Mouse (Mus musculus): ENCODE data around the gene Creb5. TPM values are rescaled to one million over a fixed set of nuclear protein-coding genes. Genes with fewer than 3 reads are reported as not detected.
"Not testable (repeated sequence)": the region's sequence is repeated elsewhere in the genome, so short reads cannot be mapped to it uniquely, and the experiment has no call there.

Creb5 gene
- polyA plus RNA-seq, 1 experiment from 2014 or later, result 38.9 TPM

- Histone ChIP-seq H3K9me3 (no peaks in the 10 kb centered on the region), H3K4me3 (replicated peaks) (no peak overlapping the region), H3K4me1 (peaks cover 21% of the 10 kb centered on the region), H3K27ac (no peak overlapping the region), H3K4me2 (no peak overlapping the region), H3K27me3 (no peaks in the 10 kb centered on the region), H3K9ac (no peak overlapping the region), H3K36me3 (replicated peaks) (peaks cover 3% of the 10 kb centered on the region; the same call in 1 of the 2 replicates)
- 90% methylated on average over 3 of the region's 3 CpGs for WGBS
- ATAC-seq (ENCODE audit: low FRiP score), result no peak
These were observed 109.4 kb downstream of the Creb5 start for GRCm38 (mm10) chr6:53396421-53396820.

- 71% methylated on average over 4 of the region's 4 CpGs for WGBS
These were observed 110.7 kb downstream of the Creb5 start for GRCm38 (mm10) chr6:53397797-53398196.

GRCm38 (mm10) chr6:53398297-53399140, 111.4 kb downstream of the Creb5 start:
- no peak for ATAC-seq (ENCODE audit: low FRiP score)
- Histone ChIP-seq H3K27me3 (no peaks in the 10 kb centered on the region), H3K4me1 (peaks cover 19% of the 10 kb centered on the region), H3K36me3 (replicated peaks) (peaks cover 3% of the 10 kb centered on the region; the same call in 1 of the 2 replicates), H3K27ac (no peak overlapping the region), H3K9ac (no peak overlapping the region), H3K4me2 (no peak overlapping the region), H3K4me3 (replicated peaks) (no peak overlapping the region), H3K9me3 (no peaks in the 10 kb centered on the region)
- 42% methylated on average over 18 of the region's 18 CpGs for WGBS

More at GRCm38 (mm10) chr6:53397797-53398196, 110.7 kb downstream of the Creb5 start:
- Histone ChIP-seq H3K27ac (no peak overlapping the region), H3K27me3 (no peaks in the 10 kb centered on the region), H3K36me3 (replicated peaks) (peaks cover 3% of the 10 kb centered on the region; the same call in 1 of the 2 replicates), H3K4me1 (peaks cover 21% of the 10 kb centered on the region), H3K9me3 (no peaks in the 10 kb centered on the region), H3K9ac (no peak overlapping the region), H3K4me3 (replicated peaks) (no peak overlapping the region), H3K4me2 (no peak overlapping the region)
- ATAC-seq (ENCODE audit: low FRiP score), result no peak; the same call in 1 of the 2 replicates

- no peak for ATAC-seq (ENCODE audit: low FRiP score)
- H3K9me3 ChIP-seq, result no peaks in the 10 kb centered on the region
- no peak overlapping the region for H3K4me2 ChIP-seq
- no peak overlapping the region for H3K9ac ChIP-seq
- H3K4me3 ChIP-seq (replicated peaks), result no peak overlapping the region
- no peak overlapping the region for H3K27ac ChIP-seq
- peaks cover 2% of the 10 kb centered on the region; the same call in 1 of the 2 replicates for H3K36me3 ChIP-seq (replicated peaks)
- H3K4me1 ChIP-seq, result peaks cover 10% of the 10 kb centered on the region
- WGBS, result 88% methylated on average over 6 of the region's 6 CpGs
- no peaks in the 10 kb centered on the region for H3K27me3 ChIP-seq
These were observed 114.3 kb downstream of the Creb5 start for GRCm38 (mm10) chr6:53401364-53401763.

- not testable (repeated sequence) for H3K4me2 ChIP-seq; ATAC-seq (ENCODE audit: low FRiP score); H3K4me1 ChIP-seq; H3K27ac ChIP-seq; H3K36me3 ChIP-seq (replicated peaks); H3K27me3 ChIP-seq; H3K9me3 ChIP-seq; H3K9ac ChIP-seq; H3K4me3 ChIP-seq (replicated peaks)
- 95% methylated on average over 7 of the region's 7 CpGs for WGBS
These were observed 115.5 kb downstream of the Creb5 start for GRCm38 (mm10) chr6:53402551-53402950.

GRCm38 (mm10) chr6:53409183-53409582, 122.1 kb downstream of the Creb5 start:
- Histone ChIP-seq H3K9me3 (no peaks in the 10 kb centered on the region), H3K27me3 (no peaks in the 10 kb centered on the region), H3K27ac (no peak overlapping the region), H3K4me3 (replicated peaks) (no peak overlapping the region), H3K4me1 (no peaks in the 10 kb centered on the region), H3K36me3 (replicated peaks) (no peaks in the 10 kb centered on the region), H3K9ac (no peak overlapping the region), H3K4me2 (no peak overlapping the region)
- ATAC-seq (ENCODE audit: low FRiP score), result no peak
- 94% methylated on average over 6 of the region's 6 CpGs for WGBS

GRCm38 (mm10) chr6:53421345-53421744, 134.3 kb downstream of the Creb5 start:
- H3K9ac ChIP-seq, result no peak overlapping the region
- no peaks in the 10 kb centered on the region for H3K4me1 ChIP-seq
- no peaks in the 10 kb centered on the region for H3K36me3 ChIP-seq (replicated peaks)
- H3K9me3 ChIP-seq, result no peaks in the 10 kb centered on the region
- H3K27ac ChIP-seq, result no peak overlapping the region
- H3K4me3 ChIP-seq (replicated peaks), result no peak overlapping the region
- H3K4me2 ChIP-seq, result no peak overlapping the region
- no peak for ATAC-seq (ENCODE audit: low FRiP score)
- no peaks in the 10 kb centered on the region for H3K27me3 ChIP-seq
- WGBS, result 43% methylated on average over 3 of the region's 3 CpGs

- H3K4me1 ChIP-seq, result peaks cover 18% of the 10 kb centered on the region
- no peak for ATAC-seq (ENCODE audit: low FRiP score)
- H3K27me3 ChIP-seq, result no peaks in the 10 kb centered on the region
- no peak overlapping the region for H3K4me2 ChIP-seq
- H3K36me3 ChIP-seq (replicated peaks), result no peaks in the 10 kb centered on the region
- WGBS, result 62% methylated on average over 7 of the region's 7 CpGs
- no peaks in the 10 kb centered on the region for H3K9me3 ChIP-seq
- H3K9ac ChIP-seq, result no peak overlapping the region
- H3K27ac ChIP-seq, result no peak overlapping the region
- no peak overlapping the region for H3K4me3 ChIP-seq (replicated peaks)
These were observed 142.3 kb downstream of the Creb5 start for GRCm38 (mm10) chr6:53429368-53429767.

GRCm38 (mm10) chr6:53429891-53430290, 142.8 kb downstream of the Creb5 start:
- no peak overlapping the region for H3K9ac ChIP-seq
- no peak overlapping the region for H3K4me2 ChIP-seq
- 56% methylated on average over 4 of the region's 4 CpGs for WGBS
- H3K36me3 ChIP-seq (replicated peaks), result no peaks in the 10 kb centered on the region
- no peak overlapping the region for H3K4me3 ChIP-seq (replicated peaks)
- no peaks in the 10 kb centered on the region for H3K27me3 ChIP-seq
- no peak for ATAC-seq (ENCODE audit: low FRiP score)
- H3K9me3 ChIP-seq, result no peaks in the 10 kb centered on the region
- H3K4me1 ChIP-seq, result peaks cover 18% of the 10 kb centered on the region
- no peak overlapping the region for H3K27ac ChIP-seq

- 95% methylated on average over 11 of the region's 11 CpGs for WGBS
- no peaks in the 10 kb centered on the region for H3K9me3 ChIP-seq
- peaks cover 8% of the 10 kb centered on the region for H3K4me1 ChIP-seq
- H3K27ac ChIP-seq, result no peak overlapping the region
- no peak for ATAC-seq (ENCODE audit: low FRiP score)
- H3K27me3 ChIP-seq, result no peaks in the 10 kb centered on the region
- H3K4me2 ChIP-seq, result no peak overlapping the region
- no peak overlapping the region for H3K4me3 ChIP-seq (replicated peaks)
- H3K9ac ChIP-seq, result no peak overlapping the region
- H3K36me3 ChIP-seq (replicated peaks), result no peaks in the 10 kb centered on the region
These were observed 158.9 kb downstream of the Creb5 start for GRCm38 (mm10) chr6:53445862-53446460.

- peaks cover 15% of the 10 kb centered on the region for H3K4me1 ChIP-seq
- whole genome bisulfite sequencing, result 91% methylated on average over 9 of the region's 9 CpGs
- ATAC-seq (ENCODE audit: low FRiP score), result no peak
- no peak overlapping the region for H3K27ac ChIP-seq
- H3K9ac ChIP-seq, result no peak overlapping the region
- no peak overlapping the region for H3K4me3 ChIP-seq (replicated peaks)
- no peak overlapping the region for H3K4me2 ChIP-seq
- no peaks in the 10 kb centered on the region for H3K27me3 ChIP-seq
- no peaks in the 10 kb centered on the region for H3K36me3 ChIP-seq (replicated peaks)
- no peaks in the 10 kb centered on the region for H3K9me3 ChIP-seq
These were observed 160.4 kb downstream of the Creb5 start for GRCm38 (mm10) chr6:53447479-53447878.

- H3K9me3 ChIP-seq, result no peaks in the 10 kb centered on the region
- peaks cover 15% of the 10 kb centered on the region for H3K4me1 ChIP-seq
- no peak overlapping the region for H3K4me3 ChIP-seq (replicated peaks)
- H3K27me3 ChIP-seq, result no peaks in the 10 kb centered on the region
- no peak for ATAC-seq (ENCODE audit: low FRiP score)
- H3K27ac ChIP-seq, result no peak overlapping the region
- H3K36me3 ChIP-seq (replicated peaks), result no peaks in the 10 kb centered on the region
- H3K9ac ChIP-seq, result no peak overlapping the region
- H3K4me2 ChIP-seq, result no peak overlapping the region
- WGBS, result 91% methylated on average over 9 of the region's 9 CpGs
These were observed 161.3 kb downstream of the Creb5 start for GRCm38 (mm10) chr6:53448317-53448870.

All from forebrain, embryonic 12.5 days (tissue).